Mouse (Mus musculus) neutrophil, adult 83 days (primary cell): ENCODE data around the gene Tdrd9. TPM values are rescaled to one million over a fixed set of nuclear protein-coding genes. Genes with fewer than 3 reads are reported as not detected.

ENCODE experiments used
- total RNA-seq, 2 experiments: library from RNA; stranded (reverse); gene quantifications; one replicate each; pipeline ENCODE4 v1.2.4; 2023

Tdrd9 gene
- under 1 TPM in 1 of 2 experiments, not detected in 1; 0.15 TPM for total RNA-seq

GRCm38 (mm10) chr12:111971231-111971686 is at the start of gene Tdrd9:
Tdrd9 (plus strand) TSS chr12:111971559.

GRCm38 (mm10) chr12:111966683-111967173 is 4.6 kb upstream of the Tdrd9 start, which contains the start of gene Atp5mpl:
Atp5mpl (minus strand) TSS chr12:111966977.

GRCm38 (mm10) chr12:111980887-111981367 is 9.6 kb downstream of the Tdrd9 start, which contains the start of gene Rd3l:
Rd3l (minus strand) TSS chr12:111981317.

GRCm38 (mm10) chr12:112106541-112106971 is 135.2 kb downstream of the Tdrd9 start, which contains the start of gene Aspg:
Aspg (plus strand) TSS chr12:112106679.

Other genes starting within 250 kb of the Tdrd9 start
- gene Klc1, start 212.7 kb upstream of the Tdrd9 start, total RNA-seq = 10 to 100 TPM; 55.4 to 62.0 TPM
- gene Xrcc3, start 157.7 kb upstream of the Tdrd9 start, total RNA-seq = 1 to 10 TPM; 4.4 to 4.6 TPM
- 1 to 10 TPM; 3.3 to 4.7 TPM for gene Zfyve21, start 157.4 kb upstream of the Tdrd9 start, total RNA-seq
- gene Ppp1r13b, start 63.4 kb upstream of the Tdrd9 start, total RNA-seq = 1 to 10 TPM; 1.8 to 2.3 TPM
- 100 to 1,000 TPM; 143 to 146 TPM for gene Atp5mpl, start 4.6 kb upstream of the Tdrd9 start, total RNA-seq
- not detected for gene Rd3l, start 9.8 kb downstream of the Tdrd9 start, total RNA-seq
- gene Aspg, start 135.1 kb downstream of the Tdrd9 start, total RNA-seq = under 1 TPM; 0.64 to 0.77 TPM
- under 1 TPM in 1 of 2 experiments, not detected in 1; 0.07 TPM for gene Kif26a, start 174.6 kb downstream of the Tdrd9 start, total RNA-seq